Mouse (Mus musculus): ENCODE results near the gene Celsr1. TPM values are rescaled to one million over a fixed set of nuclear protein-coding genes. Genes with fewer than 3 reads are reported as not detected.

Celsr1 gene
- polyA plus RNA-seq, 1 experiment from 2014 or later = 1.2 TPM

DNA sequence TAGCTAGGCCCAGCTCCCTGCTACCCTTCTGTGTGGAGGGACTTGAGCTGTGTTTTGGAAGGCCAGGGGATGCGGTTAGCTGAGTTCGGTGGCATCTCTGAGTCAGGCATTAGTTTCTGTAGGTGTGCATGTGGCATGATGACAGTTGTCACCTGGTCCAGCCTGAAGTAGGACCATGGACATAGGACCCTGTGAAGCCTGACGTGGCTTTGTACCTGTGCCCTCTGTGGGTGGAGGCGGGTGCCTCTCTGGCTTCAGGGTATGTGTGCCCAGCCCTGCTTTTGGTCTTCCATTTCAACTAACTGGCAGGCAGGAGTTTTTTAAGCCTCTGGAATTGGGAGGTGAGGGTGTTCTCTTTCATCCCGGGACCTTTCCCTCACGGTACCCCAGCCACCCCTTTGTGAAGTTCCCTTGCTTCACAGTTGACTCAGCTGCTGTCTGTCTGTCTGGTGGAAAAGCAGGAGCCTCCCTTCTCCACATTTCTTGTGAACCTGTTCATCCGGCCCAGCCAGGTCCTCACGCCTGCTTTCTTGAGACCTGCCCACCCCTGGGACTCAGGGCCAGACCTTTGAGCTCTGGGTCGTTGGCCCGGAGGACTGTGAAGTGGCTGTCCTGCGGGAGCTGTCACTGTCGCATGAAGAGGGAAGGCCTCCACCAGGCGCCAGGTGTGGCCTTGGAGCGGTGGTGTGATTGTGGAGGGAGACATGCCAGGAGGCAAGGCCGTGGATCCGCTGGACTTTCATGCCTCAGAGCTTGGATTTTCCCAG, 40.8 kb upstream of the Celsr1 start:
- peaks cover 51% of the 10 kb centered on the region for H3K4me1 ChIP-seq
- no peaks in the 10 kb centered on the region for H3K9me3 ChIP-seq
- no peak overlapping the region for H3K27ac ChIP-seq (replicated peaks)
- 82% methylated on average over 16 of the region's 16 CpGs for WGBS
- H3K4me3 ChIP-seq = no peak overlapping the region
- 0 out of 2 replicates have a peak, but pooled peaks cover 6% of the 10 kb centered on the region for H3K36me3 ChIP-seq (replicated peaks)
- no peak for DNase-seq (ENCODE audit: low spot score)
- no peaks in the 10 kb centered on the region for H3K27me3 ChIP-seq (replicated peaks; ENCODE audit: low read depth, poor library complexity, severe bottlenecking)

- Histone ChIP-seq H3K36me3 (replicated peaks) (0 out of 2 replicates have a peak, but pooled peaks cover 8% of the 10 kb centered on the region), H3K27ac (replicated peaks) (no peak overlapping the region), H3K27me3 (replicated peaks; ENCODE audit: low read depth, poor library complexity, severe bottlenecking) (no peaks in the 10 kb centered on the region), H3K4me1 (peaks cover 48% of the 10 kb centered on the region), H3K4me3 (no peak overlapping the region), H3K9me3 (no peaks in the 10 kb centered on the region)
- DNase-seq (ENCODE audit: low spot score) = no peak
- 57% methylated on average over 1 of the region's 1 CpGs for WGBS
Measured at GRCm38 (mm10) chr15:86071166-86071565, 37.6 kb upstream of the Celsr1 start.

- H3K4me1 ChIP-seq = peaks cover 42% of the 10 kb centered on the region
- H3K27ac ChIP-seq (replicated peaks) = no peak overlapping the region; the same call in 1 of the 2 replicates
- no peak for DNase-seq (ENCODE audit: low spot score)
- no peaks in the 10 kb centered on the region for H3K9me3 ChIP-seq
- peaks cover 13% of the 10 kb centered on the region for H3K36me3 ChIP-seq (replicated peaks)
- 63% methylated on average over 11 of the region's 11 CpGs for WGBS
- no peak overlapping the region for H3K4me3 ChIP-seq
- no peaks in the 10 kb centered on the region for H3K27me3 ChIP-seq (replicated peaks; ENCODE audit: low read depth, poor library complexity, severe bottlenecking)
Measured at GRCm38 (mm10) chr15:86070368-86070767, 36.8 kb upstream of the Celsr1 start.

GRCm38 (mm10) chr15:86069011-86069791, 35.6 kb upstream of the Celsr1 start:
- H3K27me3 ChIP-seq (replicated peaks; ENCODE audit: low read depth, poor library complexity, severe bottlenecking) = no peaks in the 10 kb centered on the region
- H3K4me1 ChIP-seq = peaks cover 38% of the 10 kb centered on the region
- WGBS = 79% methylated on average over 10 of the region's 10 CpGs
- DNase-seq (ENCODE audit: low spot score) = no peak
- no peaks in the 10 kb centered on the region for H3K9me3 ChIP-seq
- no peak overlapping the region for H3K4me3 ChIP-seq
- H3K27ac ChIP-seq (replicated peaks) = no peak overlapping the region
- peaks cover 15% of the 10 kb centered on the region for H3K36me3 ChIP-seq (replicated peaks)

- no peak for DNase-seq (ENCODE audit: low spot score)
- Histone ChIP-seq H3K4me3 (no peak overlapping the region), H3K9me3 (no peaks in the 10 kb centered on the region), H3K36me3 (replicated peaks) (peaks cover 12% of the 10 kb centered on the region), H3K27ac (replicated peaks) (no peak overlapping the region), H3K4me1 (peaks cover 37% of the 10 kb centered on the region), H3K27me3 (replicated peaks; ENCODE audit: low read depth, poor library complexity, severe bottlenecking) (no peaks in the 10 kb centered on the region)
- WGBS = 89% methylated on average over 4 of the region's 4 CpGs
Measured at GRCm38 (mm10) chr15:86067941-86068495, 34.4 kb upstream of the Celsr1 start.

DNA sequence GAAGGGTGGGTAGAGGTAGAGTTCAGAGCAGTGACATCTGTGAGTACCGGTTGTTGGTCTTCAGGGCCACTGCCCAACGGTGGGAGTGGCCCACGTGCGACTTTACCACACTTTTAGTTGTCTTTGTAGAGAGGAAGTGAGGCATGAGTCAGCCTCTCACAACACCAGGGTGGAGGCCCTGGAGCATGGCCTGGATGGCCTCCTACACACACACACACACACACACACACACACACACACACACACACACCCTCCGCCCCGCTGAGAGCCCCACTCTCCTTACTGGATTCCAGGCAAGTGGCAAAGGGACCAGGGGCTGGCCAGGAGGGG, 34.0 kb upstream of the Celsr1 start:
- H3K4me3 ChIP-seq = no peak overlapping the region
- peaks cover 41% of the 10 kb centered on the region for H3K4me1 ChIP-seq
- H3K27me3 ChIP-seq (replicated peaks; ENCODE audit: low read depth, poor library complexity, severe bottlenecking) = no peaks in the 10 kb centered on the region
- peaks cover 12% of the 10 kb centered on the region for H3K36me3 ChIP-seq (replicated peaks)
- DNase-seq (ENCODE audit: low spot score) = no peak
- no peak overlapping the region for H3K27ac ChIP-seq (replicated peaks)
- no peaks in the 10 kb centered on the region for H3K9me3 ChIP-seq
- WGBS = 77% methylated on average over 6 of the region's 6 CpGs

GRCm38 (mm10) chr15:86066836-86067580, 33.4 kb upstream of the Celsr1 start:
- no peak overlapping the region for H3K27ac ChIP-seq (replicated peaks)
- WGBS = 80% methylated on average over 14 of the region's 14 CpGs
- no peaks in the 10 kb centered on the region for H3K9me3 ChIP-seq
- H3K4me3 ChIP-seq = no peak overlapping the region
- H3K36me3 ChIP-seq (replicated peaks) = peaks cover 12% of the 10 kb centered on the region
- no peaks in the 10 kb centered on the region for H3K27me3 ChIP-seq (replicated peaks; ENCODE audit: low read depth, poor library complexity, severe bottlenecking)
- peaks cover 44% of the 10 kb centered on the region for H3K4me1 ChIP-seq
- DNase-seq (ENCODE audit: low spot score) = no peak

GRCm38 (mm10) chr15:86065367-86065766, 31.8 kb upstream of the Celsr1 start:
- no peaks in the 10 kb centered on the region for H3K27me3 ChIP-seq (replicated peaks; ENCODE audit: low read depth, poor library complexity, severe bottlenecking)
- H3K9me3 ChIP-seq = no peaks in the 10 kb centered on the region
- no peak overlapping the region for H3K4me3 ChIP-seq
- no peak for DNase-seq (ENCODE audit: low spot score)
- 94% methylated on average over 4 of the region's 4 CpGs for WGBS
- peaks cover 12% of the 10 kb centered on the region for H3K36me3 ChIP-seq (replicated peaks)
- H3K4me1 ChIP-seq = peaks cover 53% of the 10 kb centered on the region
- no peak overlapping the region for H3K27ac ChIP-seq (replicated peaks)

- no peak for DNase-seq (ENCODE audit: low spot score)
- peaks cover 12% of the 10 kb centered on the region for H3K36me3 ChIP-seq (replicated peaks)
- no peak overlapping the region for H3K27ac ChIP-seq (replicated peaks)
- no peaks in the 10 kb centered on the region for H3K9me3 ChIP-seq
- H3K4me3 ChIP-seq = no peak overlapping the region
- H3K4me1 ChIP-seq = peaks cover 54% of the 10 kb centered on the region
- 92% methylated on average over 3 of the region's 3 CpGs for WGBS
- H3K27me3 ChIP-seq (replicated peaks; ENCODE audit: low read depth, poor library complexity, severe bottlenecking) = no peaks in the 10 kb centered on the region
Measured at GRCm38 (mm10) chr15:86064850-86065229, 31.3 kb upstream of the Celsr1 start.

DNA sequence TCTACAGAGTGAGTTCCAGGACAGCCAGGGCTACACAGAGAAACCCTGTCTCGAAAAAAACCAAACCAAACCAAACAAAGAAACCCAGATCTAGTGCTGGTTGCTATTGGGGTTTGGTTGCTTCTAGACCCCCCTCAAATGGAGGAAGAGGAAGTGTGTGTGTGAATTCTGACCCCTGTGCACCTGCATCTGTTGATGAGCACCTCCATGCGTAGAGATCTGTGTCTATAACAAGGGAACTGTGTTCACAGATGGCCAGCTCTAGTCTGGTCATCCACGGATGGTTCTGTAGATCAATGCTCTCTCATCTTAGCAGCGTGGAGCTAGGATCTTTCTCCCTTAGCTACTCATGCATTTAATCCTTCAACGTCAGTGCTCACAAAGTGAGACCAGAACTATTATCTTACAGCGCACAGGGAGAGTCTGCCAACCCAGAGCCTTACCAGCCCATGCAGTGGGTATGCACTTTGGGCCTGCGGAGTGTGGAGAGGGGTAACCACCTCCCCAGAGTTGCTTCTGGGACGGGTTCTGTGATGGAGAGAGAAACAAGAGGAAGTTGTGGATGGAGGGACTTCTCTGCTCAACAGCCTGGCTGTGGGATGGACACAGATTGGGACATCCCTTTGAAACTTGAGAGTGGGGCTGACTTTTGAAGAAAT, 30.7 kb upstream of the Celsr1 start:
- no peaks in the 10 kb centered on the region for H3K27me3 ChIP-seq (replicated peaks; ENCODE audit: low read depth, poor library complexity, severe bottlenecking)
- no peak overlapping the region for H3K27ac ChIP-seq (replicated peaks)
- DNase-seq (ENCODE audit: low spot score) = no peak
- H3K36me3 ChIP-seq (replicated peaks) = peaks cover 12% of the 10 kb centered on the region
- H3K4me3 ChIP-seq = no peak overlapping the region
- 88% methylated on average over 8 of the region's 8 CpGs for WGBS
- H3K9me3 ChIP-seq = no peaks in the 10 kb centered on the region
- peaks cover 54% of the 10 kb centered on the region for H3K4me1 ChIP-seq

DNA sequence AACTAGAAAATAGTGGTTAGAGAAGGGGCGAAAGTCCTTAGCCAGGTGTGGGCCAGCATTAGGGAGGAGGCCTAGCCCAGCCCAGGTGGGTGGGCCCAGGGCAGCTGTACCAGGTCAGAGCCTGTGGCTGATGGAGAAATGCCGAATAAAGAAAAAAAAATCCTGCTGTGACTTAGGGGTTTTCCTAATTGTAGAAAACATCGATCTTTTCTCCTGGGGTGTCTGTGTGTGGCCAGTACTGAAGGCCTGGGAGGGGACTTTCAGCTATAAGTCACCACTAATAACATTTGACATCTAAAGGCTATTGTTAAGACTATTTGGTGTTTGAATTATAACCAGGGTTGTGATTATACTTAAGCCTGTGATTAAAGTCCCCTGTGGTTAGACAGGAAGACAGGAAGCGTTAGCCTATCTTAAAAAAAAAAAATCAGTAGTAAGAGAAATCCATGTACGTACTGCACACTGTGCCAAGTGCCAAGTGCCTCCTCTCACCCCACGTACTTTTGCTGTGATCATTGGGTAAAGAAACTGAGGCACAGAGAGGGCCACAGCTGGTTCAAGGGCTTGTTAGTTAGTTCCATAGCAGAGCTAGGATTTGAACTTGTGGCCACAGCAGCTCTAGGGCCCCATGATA, 28.4 kb upstream of the Celsr1 start:
- Histone ChIP-seq H3K27me3 (replicated peaks; ENCODE audit: low read depth, poor library complexity, severe bottlenecking) (no peaks in the 10 kb centered on the region), H3K27ac (replicated peaks) (no peak overlapping the region), H3K36me3 (replicated peaks) (peaks cover 11% of the 10 kb centered on the region), H3K9me3 (no peaks in the 10 kb centered on the region), H3K4me3 (no peak overlapping the region), H3K4me1 (peaks cover 55% of the 10 kb centered on the region)
- WGBS = 69% methylated on average over 6 of the region's 6 CpGs
- no peak for DNase-seq (ENCODE audit: low spot score)

Data from embryonic facial prominence, embryonic 10.5 days (tissue).